Mouse (Mus musculus): ENCODE measurements around the gene Irf2bp1. TPM values are rescaled to one million over a fixed set of nuclear protein-coding genes. Genes with fewer than 3 reads are reported as not detected.
A peak's percentile ranks its signal among the peaks of the same experiment; 100 is the strongest.

Irf2bp1 gene
- polyA plus RNA-seq (2015; fragmentation: Nextera tagmentation; extraction: Ambion mirVana), result 21.6 and 29.4 TPM in 2 replicates

- H3K4me1 ChIP-seq (replicated peaks), result peaks cover 59% of the 10 kb centered on the region
- peak within 1 kb of the TSS; percentile 100 for H3K4me2 ChIP-seq (replicated peaks)
- peak within 1 kb of the TSS; percentile 95 for H3K27ac ChIP-seq
- H3K9ac ChIP-seq (replicated peaks), result peak within 1 kb of the TSS; percentile 98
- under 1% methylated on average over 84 of the region's 90 CpGs for WGBS
- H3K36me3 ChIP-seq, result peaks cover 29% of the 10 kb centered on the region
- H3K27me3 ChIP-seq, result no peaks in the 10 kb centered on the region
- H3K9me3 ChIP-seq, result no peaks in the 10 kb centered on the region
- peak; percentile 66 for ATAC-seq
- H3K4me3 ChIP-seq (replicated peaks), result peak within 1 kb of the TSS; percentile 94
Measured at GRCm38 (mm10) chr7:19003902-19004630, at the start of gene Irf2bp1. TSS of gene Irf2bp1 (plus strand) at chr7:19004044.

DNA sequence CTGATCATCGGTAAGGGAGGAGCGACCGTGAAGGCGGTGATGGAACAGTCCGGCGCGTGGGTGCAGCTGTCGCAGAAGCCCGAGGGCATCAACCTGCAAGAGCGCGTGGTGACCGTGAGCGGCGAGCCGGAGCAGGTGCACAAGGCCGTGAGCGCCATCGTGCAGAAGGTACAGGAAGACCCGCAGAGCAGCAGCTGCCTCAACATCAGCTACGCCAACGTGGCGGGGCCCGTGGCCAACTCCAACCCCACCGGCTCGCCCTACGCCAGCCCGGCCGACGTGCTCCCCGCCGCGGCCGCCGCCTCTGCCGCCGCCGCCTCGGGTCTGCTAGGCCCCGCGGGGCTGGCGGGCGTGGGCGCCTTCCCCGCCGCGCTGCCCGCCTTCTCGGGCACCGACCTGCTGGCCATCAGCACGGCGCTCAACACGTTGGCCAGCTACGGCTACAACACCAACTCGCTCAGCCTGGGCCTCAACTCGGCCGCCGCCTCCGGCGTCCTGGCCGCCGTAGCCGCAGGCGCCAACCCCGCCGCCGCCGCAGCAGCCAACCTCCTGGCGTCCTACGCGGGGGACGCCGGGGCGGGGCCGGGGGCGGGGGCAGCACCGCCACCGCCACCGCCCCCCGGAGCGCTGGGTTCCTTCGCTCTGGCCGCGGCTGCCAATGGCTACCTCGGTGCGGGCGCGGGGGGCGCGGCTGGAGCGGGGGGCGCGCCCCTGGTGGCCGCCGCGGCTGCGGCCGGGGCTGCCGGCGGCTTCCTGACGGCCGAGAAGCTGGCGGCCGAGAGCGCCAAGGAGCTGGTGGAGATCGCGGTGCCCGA, 46.1 kb upstream of the Irf2bp1 start:
- H3K27me3 ChIP-seq, result no peaks in the 10 kb centered on the region
- H3K27ac ChIP-seq, result peak overlapping the region; percentile 80
- H3K9me3 ChIP-seq, result no peaks in the 10 kb centered on the region
- peaks cover 55% of the 10 kb centered on the region for H3K36me3 ChIP-seq
- ATAC-seq, result peak; percentile 45
- WGBS, result under 1% methylated on average over 81 of the region's 107 CpGs
- H3K9ac ChIP-seq (replicated peaks), result peak overlapping the region; percentile 61
- H3K4me1 ChIP-seq (replicated peaks), result peaks cover 61% of the 10 kb centered on the region
- H3K4me3 ChIP-seq (replicated peaks), result peak overlapping the region; percentile 38
- peak overlapping the region; percentile 67 for H3K4me2 ChIP-seq (replicated peaks)

- Histone ChIP-seq H3K27me3 (no peaks in the 10 kb centered on the region), H3K36me3 (peaks cover 49% of the 10 kb centered on the region), H3K4me1 (replicated peaks) (peaks cover 67% of the 10 kb centered on the region), H3K27ac (peak overlapping the region; percentile 80), H3K4me2 (replicated peaks) (peak overlapping the region; percentile 67), H3K9me3 (no peaks in the 10 kb centered on the region), H3K4me3 (replicated peaks) (peak overlapping the region; percentile 38), H3K9ac (replicated peaks) (peak overlapping the region; percentile 61)
- peak; percentile 12; the same call in 1 of the 2 replicates for ATAC-seq
- 2% methylated on average over 21 of the region's 21 CpGs for WGBS
Measured at GRCm38 (mm10) chr7:18958384-18958766, 45.5 kb upstream of the Irf2bp1 start.

- H3K27ac ChIP-seq, result peak overlapping the region; percentile 64
- WGBS, result 73% methylated on average over 8 of the region's 8 CpGs
- H3K4me1 ChIP-seq (replicated peaks), result peaks cover 78% of the 10 kb centered on the region
- H3K36me3 ChIP-seq, result peaks cover 39% of the 10 kb centered on the region
- no peaks in the 10 kb centered on the region for H3K27me3 ChIP-seq
- no peak overlapping the region for H3K4me2 ChIP-seq (replicated peaks)
- H3K9me3 ChIP-seq, result no peaks in the 10 kb centered on the region
- H3K4me3 ChIP-seq (replicated peaks), result no peak overlapping the region
- no peak overlapping the region for H3K9ac ChIP-seq (replicated peaks)
- no peak for ATAC-seq
Measured at GRCm38 (mm10) chr7:18959446-18959845, 44.4 kb upstream of the Irf2bp1 start.

DNA sequence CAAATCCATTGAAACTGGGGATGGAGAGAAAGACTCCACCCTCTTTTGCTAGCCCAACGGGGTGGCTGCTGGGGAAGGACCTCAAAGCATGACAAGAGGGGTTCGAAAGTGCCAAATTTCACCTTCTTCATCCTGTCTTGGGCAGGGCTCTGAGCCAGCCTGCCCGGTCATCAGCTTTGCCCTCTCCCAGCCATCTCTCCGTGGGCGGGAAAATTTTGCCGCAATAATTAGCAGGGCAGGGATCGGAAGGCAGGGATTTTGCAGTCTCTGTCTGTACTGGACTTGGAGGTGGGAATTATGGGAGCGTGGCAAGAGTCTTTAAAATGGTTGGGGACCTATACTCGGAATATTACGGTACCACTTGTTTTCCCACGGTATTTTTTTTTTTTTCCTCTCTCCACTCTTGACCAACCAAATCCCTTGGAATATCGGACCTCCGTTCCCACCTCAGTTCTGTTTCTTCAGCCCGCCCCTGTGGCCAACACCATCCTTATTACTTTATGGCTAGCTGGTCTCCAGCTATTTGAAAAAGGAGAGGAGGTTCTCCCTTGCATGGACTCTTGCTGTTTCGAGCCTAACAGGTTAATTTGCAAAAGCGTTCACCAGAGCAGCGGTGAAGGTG, 41.6 kb upstream of the Irf2bp1 start:
- 1% methylated on average over 17 of the region's 17 CpGs for WGBS
- H3K36me3 ChIP-seq, result peaks cover 25% of the 10 kb centered on the region
- no peaks in the 10 kb centered on the region for H3K27me3 ChIP-seq
- no peak for ATAC-seq
- peak overlapping the region; percentile 63 for H3K4me2 ChIP-seq (replicated peaks)
- peak overlapping the region; percentile 60 for H3K27ac ChIP-seq
- H3K9ac ChIP-seq (replicated peaks), result peak overlapping the region; percentile 56
- peaks cover 78% of the 10 kb centered on the region for H3K4me1 ChIP-seq (replicated peaks)
- no peaks in the 10 kb centered on the region for H3K9me3 ChIP-seq
- H3K4me3 ChIP-seq (replicated peaks), result peak overlapping the region; percentile 34

DNA sequence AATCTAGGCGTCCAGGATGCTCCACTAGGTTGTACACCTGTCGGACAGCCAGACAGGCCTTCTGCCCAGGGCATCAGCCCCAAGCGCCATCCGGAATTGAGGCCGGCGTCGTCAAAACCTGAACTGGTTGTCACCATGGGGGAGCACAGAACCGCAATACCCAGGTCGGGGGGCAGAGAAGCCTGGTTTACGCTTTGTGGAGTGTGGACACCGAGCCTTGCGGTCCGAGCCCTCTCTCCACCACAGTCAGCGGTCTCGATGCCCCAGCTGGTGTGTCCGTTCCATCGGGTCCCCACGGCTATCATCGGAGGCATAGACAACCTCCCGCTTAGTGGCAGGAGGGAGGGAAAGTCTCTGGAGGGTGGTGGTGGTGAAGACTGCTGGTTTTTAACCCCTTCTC, 41.0 kb upstream of the Irf2bp1 start:
- peaks cover 20% of the 10 kb centered on the region for H3K36me3 ChIP-seq
- peak overlapping the region; percentile 60 for H3K27ac ChIP-seq
- peak overlapping the region; percentile 56 for H3K9ac ChIP-seq (replicated peaks)
- H3K4me1 ChIP-seq (replicated peaks), result peaks cover 77% of the 10 kb centered on the region
- no peaks in the 10 kb centered on the region for H3K27me3 ChIP-seq
- 1% methylated on average over 20 of the region's 20 CpGs for WGBS
- peak overlapping the region; percentile 34 for H3K4me3 ChIP-seq (replicated peaks)
- H3K4me2 ChIP-seq (replicated peaks), result peak overlapping the region; percentile 63
- H3K9me3 ChIP-seq, result no peaks in the 10 kb centered on the region
- ATAC-seq, result peak; percentile 16; the same call in 1 of the 2 replicates

DNA sequence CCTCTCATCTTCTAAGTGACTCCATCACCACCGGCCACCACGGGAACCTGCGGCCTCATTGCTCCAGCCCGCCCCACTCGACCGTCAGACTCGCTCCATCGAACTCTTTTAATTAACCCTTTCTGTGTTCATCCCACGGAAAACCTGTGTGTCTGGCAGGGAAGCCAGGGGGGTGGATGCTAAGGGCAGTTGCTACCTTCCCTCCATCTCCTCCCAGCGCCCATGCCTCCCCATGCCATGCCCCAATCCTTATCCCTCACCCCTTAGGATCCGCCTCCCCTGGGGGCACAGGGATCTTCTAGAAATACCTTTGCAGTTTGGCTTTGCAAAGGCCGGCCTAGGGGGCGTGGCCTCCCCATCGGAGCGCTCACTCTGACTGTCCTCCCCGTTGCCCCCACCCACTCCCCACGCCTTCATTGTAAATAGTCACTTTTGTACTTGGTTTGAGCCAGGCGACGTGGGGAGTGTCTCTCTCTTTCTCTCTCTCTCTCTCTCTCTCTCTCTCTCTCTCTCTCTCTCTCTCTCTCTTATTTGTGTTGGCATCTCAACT, 40.5 kb upstream of the Irf2bp1 start:
- Histone ChIP-seq H3K4me1 (replicated peaks) (peaks cover 73% of the 10 kb centered on the region), H3K9me3 (no peaks in the 10 kb centered on the region), H3K27me3 (no peaks in the 10 kb centered on the region), H3K4me2 (replicated peaks) (peak overlapping the region; percentile 63), H3K27ac (no peak overlapping the region), H3K36me3 (peaks cover 15% of the 10 kb centered on the region), H3K9ac (replicated peaks) (peak overlapping the region; percentile 37; the same call in 1 of the 2 replicates), H3K4me3 (replicated peaks) (peak overlapping the region; percentile 34)
- 3% methylated on average over 19 of the region's 19 CpGs for WGBS
- no peak for ATAC-seq

- Histone ChIP-seq H3K27ac (0 out of 2 replicates have a peak overlapping the region, but pooled peaks have one; percentile 3), H3K27me3 (no peaks in the 10 kb centered on the region)
Measured at GRCm38 (mm10) chr7:18965312-18965711, 38.5 kb upstream of the Irf2bp1 start.

GRCm38 (mm10) chr7:18967603-18968002, 36.2 kb upstream of the Irf2bp1 start:
- H3K36me3 ChIP-seq, result 0 out of 2 replicates have a peak, but pooled peaks cover 3% of the 10 kb centered on the region
- peaks cover 33% of the 10 kb centered on the region for H3K4me1 ChIP-seq (replicated peaks)
- H3K27me3 ChIP-seq, result no peaks in the 10 kb centered on the region
- no peak overlapping the region for H3K27ac ChIP-seq
- H3K9me3 ChIP-seq, result 0 out of 2 replicates have a peak, but pooled peaks cover 4% of the 10 kb centered on the region
- no peak overlapping the region for H3K4me3 ChIP-seq (replicated peaks)
- 15% methylated on average over 8 of the region's 8 CpGs for WGBS
- H3K4me2 ChIP-seq (replicated peaks), result no peak overlapping the region
- ATAC-seq, result peak; percentile 60
- H3K9ac ChIP-seq (replicated peaks), result no peak overlapping the region

More at GRCm38 (mm10) chr7:18965312-18965711, 38.5 kb upstream of the Irf2bp1 start:
- H3K9me3 ChIP-seq, result no peaks in the 10 kb centered on the region
- no peak overlapping the region for H3K4me2 ChIP-seq (replicated peaks)
- peaks cover 6% of the 10 kb centered on the region; the same call in 1 of the 2 replicates for H3K36me3 ChIP-seq
- H3K4me1 ChIP-seq (replicated peaks), result peaks cover 56% of the 10 kb centered on the region
- H3K4me3 ChIP-seq (replicated peaks), result no peak overlapping the region
- no peak overlapping the region for H3K9ac ChIP-seq (replicated peaks)
- no peak for ATAC-seq
- WGBS, result 80% methylated on average over 5 of the region's 5 CpGs

DNA sequence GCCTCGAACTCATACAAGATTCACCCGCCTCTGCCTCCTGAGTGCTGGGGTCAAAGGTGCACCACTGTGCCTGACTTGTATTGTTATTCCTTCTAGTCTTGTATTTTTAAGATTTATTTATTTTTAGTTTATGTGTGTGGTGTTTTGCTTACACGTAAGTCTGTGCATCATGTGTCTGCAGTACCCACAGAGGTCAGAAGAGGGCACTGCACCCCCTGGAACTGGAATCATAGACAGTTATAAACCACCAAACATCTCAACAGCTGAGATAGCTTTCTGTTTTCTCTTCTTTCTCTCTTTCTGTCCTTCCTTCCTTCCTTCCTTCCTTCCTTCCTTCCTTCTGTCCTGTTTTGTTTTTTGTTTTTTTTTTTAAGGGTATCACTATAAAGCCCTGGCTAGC, 32.9 kb upstream of the Irf2bp1 start:
- WGBS, result 94% methylated on average over 3 of the region's 3 CpGs
- Histone ChIP-seq H3K4me3 (replicated peaks) (no peak overlapping the region), H3K9ac (replicated peaks) (no peak overlapping the region), H3K4me2 (replicated peaks) (no peak overlapping the region), H3K27ac (no peak overlapping the region), H3K27me3 (no peaks in the 10 kb centered on the region), H3K9me3 (0 out of 2 replicates have a peak, but pooled peaks cover 4% of the 10 kb centered on the region), H3K36me3 (0 out of 2 replicates have a peak, but pooled peaks cover 2% of the 10 kb centered on the region), H3K4me1 (replicated peaks) (peaks cover 5% of the 10 kb centered on the region; the same call in 1 of the 2 replicates)
- no peak for ATAC-seq

- Histone ChIP-seq H3K27me3 (no peaks in the 10 kb centered on the region), H3K27ac (no peak overlapping the region), H3K4me1 (replicated peaks) (no peaks in the 10 kb centered on the region), H3K4me3 (replicated peaks) (no peak overlapping the region), H3K36me3 (no peaks in the 10 kb centered on the region), H3K9me3 (no peaks in the 10 kb centered on the region), H3K4me2 (replicated peaks) (no peak overlapping the region), H3K9ac (replicated peaks) (no peak overlapping the region)
- WGBS, result 95% methylated on average over 9 of the region's 9 CpGs
- no peak for ATAC-seq
Measured at GRCm38 (mm10) chr7:18978381-18978780, 25.5 kb upstream of the Irf2bp1 start.
